Mouse (Mus musculus) c-Kit-positive CD71-negative TER-119-negative erythroid progenitor cells, embryonic 14.5 days (primary cell): ENCODE measurements around the gene Tmem242.
A peak's percentile ranks its signal among the peaks of the same experiment; 100 is the strongest.

Source experiments
- DNase-seq: peaks from one replicate; pipeline ENCODE4 v3.0.0-alpha.2; 2013; ENCODE audit warnings: low read depth

Tmem242 gene

GRCm38 (mm10) chr17:5416518-5416917 lies 23.5 kb downstream of the Tmem242 start:
- no peak for DNase-seq

DNA sequence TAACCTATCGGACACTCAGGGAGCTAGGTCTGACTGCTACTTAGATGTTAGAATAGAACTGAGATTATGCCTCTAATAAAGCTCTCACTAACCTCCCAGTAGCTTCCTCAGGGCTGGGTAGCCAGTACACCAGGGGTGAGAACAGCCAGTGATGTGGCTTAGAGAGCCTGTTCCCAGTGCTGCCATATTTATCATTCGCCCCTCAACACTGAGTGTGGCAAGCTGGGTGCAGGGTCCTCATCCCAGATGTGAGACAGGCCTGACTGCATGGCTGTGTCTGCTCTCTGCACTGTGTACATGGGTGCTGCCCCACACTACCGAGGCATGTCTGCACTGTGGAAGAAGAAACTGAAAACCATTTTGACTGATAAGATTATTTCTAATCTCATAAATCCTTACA lies 26.0 kb downstream of the Tmem242 start:
- no peak for DNase-seq

DNA sequence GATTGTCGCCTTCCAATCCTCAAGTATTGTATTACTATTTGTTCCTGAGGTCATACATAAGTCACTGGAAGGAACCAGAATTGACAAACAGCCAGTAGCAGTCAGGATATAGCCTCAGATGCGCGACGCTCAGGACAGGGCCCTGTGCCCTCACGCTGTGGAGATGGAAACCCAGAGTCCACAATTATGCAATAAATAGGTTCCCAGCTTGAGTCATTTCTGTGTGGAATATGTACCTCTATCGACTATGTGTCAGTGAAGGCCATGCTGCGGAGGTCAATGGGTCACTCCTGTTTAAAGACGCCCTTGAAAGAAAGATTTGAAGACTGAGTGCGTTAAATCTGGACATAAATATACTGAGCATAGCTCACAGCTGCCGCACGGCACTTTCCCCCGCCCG lies 26.7 kb downstream of the Tmem242 start:
- DNase-seq: no peak

DNA sequence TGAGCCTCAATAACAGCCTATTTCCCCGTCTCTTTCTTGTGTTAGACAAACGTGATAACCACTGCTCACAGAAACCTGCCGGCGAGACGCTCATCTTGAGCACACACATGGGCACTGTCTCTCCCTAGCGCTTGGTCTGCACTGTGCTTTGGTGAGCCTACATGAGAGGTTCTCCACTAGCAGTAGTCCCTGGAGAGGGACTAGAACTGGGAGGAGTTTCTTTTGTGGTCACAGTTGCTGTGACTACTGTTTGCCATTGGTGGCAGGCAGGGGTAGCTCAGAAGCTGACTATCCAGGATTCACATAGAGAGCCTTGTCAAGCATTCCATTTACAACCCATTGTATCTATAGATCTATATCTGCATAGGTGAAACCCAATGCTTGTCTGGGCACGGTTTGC lies 27.3 kb downstream of the Tmem242 start:
- no peak for DNase-seq

DNA sequence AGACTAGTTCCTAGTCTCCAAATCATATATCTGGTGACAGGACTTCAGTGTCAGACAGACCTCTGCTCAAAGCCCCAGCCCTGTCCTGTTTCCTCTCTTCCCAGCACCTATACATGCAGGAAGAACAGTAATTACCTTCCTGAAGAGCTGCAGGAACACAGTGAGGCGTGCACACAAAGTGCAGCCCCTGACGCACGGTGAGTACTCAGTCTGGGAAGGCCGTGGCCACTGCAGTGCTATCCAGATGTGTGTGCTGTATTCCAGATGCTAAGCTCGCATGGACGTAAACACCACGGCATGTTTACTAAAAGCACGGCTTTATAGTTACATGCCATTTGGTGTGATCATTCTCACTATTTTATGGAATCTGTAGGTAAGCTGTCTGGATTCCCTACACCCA lies 27.8 kb downstream of the Tmem242 start:
- DNase-seq: no peak

- DNase-seq: no peak
Measured at GRCm38 (mm10) chr17:5411205-5411604, 28.9 kb downstream of the Tmem242 start.

DNA sequence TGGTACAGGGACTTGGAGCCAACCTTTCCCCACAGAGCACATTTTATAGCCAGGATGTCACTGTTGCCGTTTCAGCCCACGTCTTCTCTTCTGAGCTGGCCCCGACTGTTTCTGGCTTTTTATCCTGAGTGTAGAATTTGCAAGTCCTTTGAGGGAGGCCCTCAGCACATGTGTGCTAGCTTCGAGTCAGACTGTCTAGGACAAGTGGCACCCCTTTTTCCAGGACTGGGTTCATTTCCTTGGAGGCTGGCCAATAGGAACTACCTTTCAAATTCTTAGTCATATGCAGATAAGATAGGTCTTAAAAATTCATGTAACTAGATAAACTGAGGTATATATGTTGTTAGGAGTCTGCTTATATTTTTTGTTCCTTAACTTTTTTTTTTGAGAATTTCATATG lies 29.7 kb downstream of the Tmem242 start:
- DNase-seq: no peak

DNA sequence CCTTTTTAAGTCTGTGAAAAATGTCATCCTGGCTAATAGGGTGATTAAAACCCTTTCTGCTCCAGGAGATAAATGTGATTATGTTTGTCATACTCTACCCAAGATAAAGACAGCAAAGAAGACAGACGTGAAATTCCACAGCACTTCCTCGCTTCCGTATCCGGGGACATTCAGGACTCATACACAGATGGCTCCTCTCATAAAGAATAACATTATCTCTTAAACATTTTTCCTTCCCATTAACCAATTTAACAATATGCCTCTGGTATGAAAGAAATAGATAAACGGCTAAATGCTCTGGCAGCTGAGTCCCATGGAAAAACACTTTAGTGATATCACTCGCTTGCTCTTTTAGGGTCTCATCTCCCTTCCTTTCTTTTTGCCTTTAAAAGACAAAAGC lies 33.0 kb downstream of the Tmem242 start:
- DNase-seq: no peak

- no peak for DNase-seq
Measured at GRCm38 (mm10) chr17:5406566-5406965, 33.5 kb downstream of the Tmem242 start.

- no peak for DNase-seq
Measured at GRCm38 (mm10) chr17:5403885-5404284, 36.2 kb downstream of the Tmem242 start.

- peak; percentile 64 for DNase-seq
Measured at GRCm38 (mm10) chr17:5402624-5403023, 37.4 kb downstream of the Tmem242 start.

DNA sequence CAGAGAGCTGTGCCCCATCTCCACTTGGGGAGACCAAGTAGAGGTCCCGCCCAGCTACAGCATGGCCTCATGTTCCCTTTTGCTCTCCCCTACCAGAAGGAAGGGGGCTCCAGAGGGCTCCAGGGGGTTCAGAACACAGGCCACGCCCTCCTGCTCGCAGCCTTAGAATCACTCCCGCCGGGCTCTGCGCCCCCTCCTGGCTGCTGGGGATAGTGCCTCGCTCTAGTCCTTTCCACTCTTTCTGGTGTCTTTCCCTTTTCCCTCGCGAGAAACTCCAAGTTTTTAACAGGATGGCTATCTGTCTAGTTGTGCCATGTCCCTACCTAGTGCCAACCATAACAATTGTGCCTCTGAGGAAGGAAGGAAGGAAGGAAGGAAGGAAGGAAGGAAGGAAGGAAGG lies 38.0 kb downstream of the Tmem242 start:
- DNase-seq: peak; percentile 56

GRCm38 (mm10) chr17:5401288-5401687 lies 38.8 kb downstream of the Tmem242 start:
- DNase-seq: no peak

- DNase-seq: no peak
Measured at GRCm38 (mm10) chr17:5400435-5401090, 39.5 kb downstream of the Tmem242 start.

DNA sequence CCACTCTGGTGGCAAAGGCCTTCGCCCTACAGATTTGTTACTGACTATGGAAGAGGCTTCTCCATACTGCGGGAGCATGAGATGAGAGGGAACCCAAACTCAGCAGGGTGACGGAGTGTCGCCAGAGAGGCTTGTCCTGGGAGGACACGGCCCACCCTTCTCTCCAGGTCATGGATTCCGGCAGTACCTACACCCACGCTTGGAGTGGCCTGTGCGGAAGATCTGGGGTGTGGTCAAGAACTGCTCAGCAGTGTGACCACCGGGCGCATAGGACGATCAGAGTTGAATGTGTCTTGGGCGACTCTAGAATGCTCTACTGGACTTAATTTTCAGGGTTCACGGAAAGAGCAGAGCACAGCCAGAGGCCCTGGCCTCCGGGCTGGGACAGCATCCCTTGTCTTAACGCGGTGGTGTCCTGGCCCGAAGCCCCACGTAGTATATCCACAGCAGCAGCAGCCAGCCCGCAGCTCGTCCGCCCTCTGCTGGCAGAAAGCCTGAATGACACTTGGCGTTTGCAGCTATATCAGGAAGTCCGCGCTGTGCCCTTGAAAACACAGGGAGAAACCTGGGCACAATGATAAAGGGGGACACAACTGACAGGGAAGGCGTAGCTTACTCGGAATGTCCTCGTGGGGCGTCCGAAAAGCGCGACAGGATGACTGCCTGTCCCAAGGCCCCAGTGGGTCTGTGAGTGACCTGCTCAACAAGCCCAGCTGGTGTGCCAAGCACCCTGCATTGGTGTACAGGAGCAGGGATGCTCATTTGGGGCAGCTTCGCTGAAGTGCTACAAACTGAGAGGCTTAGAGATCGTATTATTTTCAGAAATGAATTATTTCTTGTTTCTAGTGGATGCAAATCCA lies 42.7 kb downstream of the Tmem242 start:
- DNase-seq: peak; percentile 76

DNA sequence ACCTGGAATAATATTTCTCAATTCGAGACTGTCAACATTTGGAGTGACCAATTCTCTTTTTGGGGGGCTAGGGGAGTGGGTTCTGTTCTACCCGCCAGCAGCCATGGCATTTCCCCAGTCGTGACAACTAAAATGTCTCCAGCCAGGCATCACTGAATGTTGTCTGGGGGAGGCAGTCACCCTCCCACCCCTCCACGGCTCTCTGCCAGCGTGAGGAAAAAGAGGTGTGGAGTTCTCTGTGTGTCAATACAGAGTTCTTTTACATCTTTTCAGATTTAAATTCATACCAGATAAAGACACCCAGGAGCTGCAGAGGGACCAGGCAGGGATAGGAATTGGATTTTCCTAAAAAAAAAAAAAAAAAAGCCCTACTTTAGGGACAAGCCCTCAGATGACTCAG lies 43.8 kb downstream of the Tmem242 start:
- DNase-seq: no peak

GRCm38 (mm10) chr17:5395454-5396205 lies 44.4 kb downstream of the Tmem242 start:
- DNase-seq: no peak

DNA sequence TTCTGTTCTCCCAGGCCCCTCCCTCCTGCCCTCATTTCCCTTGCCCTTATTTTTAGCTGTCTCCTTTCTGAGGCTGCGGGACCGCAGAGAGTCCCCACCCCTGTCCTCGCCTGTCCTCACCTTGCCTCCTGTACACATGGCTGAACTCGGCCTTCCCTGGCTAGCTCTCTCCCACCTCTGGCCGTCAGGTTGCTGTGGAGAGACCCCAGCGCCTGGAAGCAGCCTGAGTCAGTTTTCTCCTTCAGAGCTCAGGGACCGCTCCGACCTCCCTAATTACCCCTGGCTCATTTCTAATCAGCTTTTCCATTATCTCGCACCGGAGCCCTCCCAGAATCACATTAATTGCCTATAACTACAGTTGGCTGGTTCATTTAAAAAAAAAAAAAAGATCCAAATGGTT lies 49.4 kb downstream of the Tmem242 start:
- DNase-seq: no peak

GRCm38 (mm10) chr17:5388351-5388750 lies 51.7 kb downstream of the Tmem242 start:
- DNase-seq: no peak

- no peak for DNase-seq
Measured at GRCm38 (mm10) chr17:5386885-5387545, 53.0 kb downstream of the Tmem242 start.

GRCm38 (mm10) chr17:5385694-5386093 lies 54.4 kb downstream of the Tmem242 start:
- DNase-seq: no peak

- peak; percentile 44 for DNase-seq
Measured at GRCm38 (mm10) chr17:5377930-5378310, 62.1 kb downstream of the Tmem242 start.
